Mouse (Mus musculus): ENCODE measurements around the gene Sypl. TPM values are rescaled to one million over a fixed set of nuclear protein-coding genes. Genes with fewer than 3 reads are reported as not detected.

The Sypl gene
- total RNA-seq, 1 experiment from 2014 or later, result 98.7 TPM

Other genes with a start within 250 kb of the Sypl start
- 161 and 222 TPM in 2 replicates for gene Nampt, start 134.3 kb upstream of the Sypl start, total RNA-seq (2021)
- not detected in 2 replicates for gene Cdhr3, start 139.0 kb downstream of the Sypl start, total RNA-seq (2021)
- gene Atxn7l1, start 193.8 kb downstream of the Sypl start, total RNA-seq (2021), result 26.0 and 27.3 TPM in 2 replicates